Comparison of ENCODE assay signal across 8 mouse cellular contexts in genomic region chr9:123478586-123479195, GRCm38 (mm10). TPM values are rescaled to one million over a fixed set of nuclear protein-coding genes. Genes with fewer than 3 reads are reported as not detected.
DNase-seq lines count a peak whose midpoint lies in the region; ATAC-seq and TF ChIP-seq lines count a peak whose summit lies in the region.

TSS of gene Limd1 (plus strand) at chr9:123478706.

- no peak for TF ChIP-seq POLR2A in testis, adult 2 months (IDR thresholded peaks at IDR 0.05; ENCODE audit: control insufficient read depth, low read depth, low read length)

- under 1% methylated on average over 35 of the region's 57 CpGs for WGBS in embryonic facial prominence, embryonic 12.5 days
- WGBS in heart, embryonic 10.5 days: under 1% methylated on average over 45 of the region's 57 CpGs
- under 1% methylated on average over 31 of the region's 57 CpGs for WGBS in liver, embryonic 15.5 days (ENCODE audit: insufficient replicate concordance)

- H3K4me1 ChIP-seq in embryonic facial prominence, embryonic 12.5 days: peaks cover 41% of the 10 kb centered on the region
- H3K4me1 ChIP-seq in heart, embryonic 10.5 days: peaks cover 54% of the 10 kb centered on the region
- peaks cover 66% of the 10 kb centered on the region for H3K4me1 ChIP-seq in liver, embryonic 15.5 days (replicated peaks)
- H3K4me1 ChIP-seq in testis, adult 2 months (ENCODE audit: control insufficient read depth, insufficient read depth, low read length): peaks cover 13% of the 10 kb centered on the region

- H3K4me2 ChIP-seq in embryonic facial prominence, embryonic 12.5 days (replicated peaks): peak within 1 kb of the TSS; percentile 68
- peak within 1 kb of the TSS; percentile 94 for H3K4me2 ChIP-seq in liver, embryonic 15.5 days

- no peaks in the 10 kb centered on the region for H3K9me3 ChIP-seq in embryonic facial prominence, embryonic 12.5 days
- H3K9me3 ChIP-seq in heart, embryonic 10.5 days: no peaks in the 10 kb centered on the region
- no peaks in the 10 kb centered on the region for H3K9me3 ChIP-seq in liver, embryonic 15.5 days (replicated peaks)

- H3K9ac ChIP-seq in embryonic facial prominence, embryonic 12.5 days: peak within 1 kb of the TSS; percentile 76
- H3K9ac ChIP-seq in liver, embryonic 15.5 days: peak within 1 kb of the TSS; percentile 81

- H3K27me3 ChIP-seq in embryonic facial prominence, embryonic 12.5 days: no peaks in the 10 kb centered on the region
- H3K27me3 ChIP-seq in heart, embryonic 10.5 days (ENCODE audit: insufficient read depth, poor library complexity, severe bottlenecking): no peaks in the 10 kb centered on the region
- H3K27me3 ChIP-seq in liver, embryonic 15.5 days: no peaks in the 10 kb centered on the region
- no peaks in the 10 kb centered on the region for H3K27me3 ChIP-seq in testis, adult 2 months (ENCODE audit: control insufficient read depth, insufficient read depth, low read length)

- peak; percentile 80 for DNase-seq in 416B (ENCODE audit: low read depth)
- DNase-seq in adrenal gland, adult 18-20 months (ENCODE audit: low spot score in 2 of 2): peak; percentile 73 to 77
- peak; percentile 81 for DNase-seq in heart, embryonic 10.5 days (ENCODE audit: low spot score)
- peak; percentile 70 for DNase-seq in kidney, adult 9 months
- DNase-seq in neural tube, embryonic 10.5 days (ENCODE audit: extremely low spot score, low spot score): peak; percentile 82

- TF ChIP-seq CTCF in testis, adult 2 months (IDR thresholded peaks at IDR 0.05; ENCODE audit: control insufficient read depth, insufficient read depth, insufficient replicate concordance, low read depth, low read length): no peak

- peak within 1 kb of the TSS; percentile 66 for H3K4me3 ChIP-seq in embryonic facial prominence, embryonic 12.5 days
- H3K4me3 ChIP-seq in heart, embryonic 10.5 days: peak within 1 kb of the TSS; percentile 73
- peak within 1 kb of the TSS; percentile 84 for H3K4me3 ChIP-seq in liver, embryonic 15.5 days (replicated peaks)
- peak within 1 kb of the TSS; percentile 88 for H3K4me3 ChIP-seq in testis, adult 2 months (ENCODE audit: control insufficient read depth, low read depth, low read length)

- H3K27ac ChIP-seq in embryonic facial prominence, embryonic 12.5 days: peak within 1 kb of the TSS; percentile 82
- peak within 1 kb of the TSS; percentile 92 for H3K27ac ChIP-seq in heart, embryonic 10.5 days
- H3K27ac ChIP-seq in liver, embryonic 15.5 days (replicated peaks): peak within 1 kb of the TSS; percentile 88
- peak within 1 kb of the TSS; percentile 41 for H3K27ac ChIP-seq in testis, adult 2 months (ENCODE audit: control insufficient read depth, insufficient read depth, low read depth, low read length)

- peaks cover 26% of the 10 kb centered on the region for H3K36me3 ChIP-seq in embryonic facial prominence, embryonic 12.5 days
- H3K36me3 ChIP-seq in heart, embryonic 10.5 days: peaks cover 20% of the 10 kb centered on the region
- peaks cover 31% of the 10 kb centered on the region for H3K36me3 ChIP-seq in liver, embryonic 15.5 days (replicated peaks)
- H3K36me3 ChIP-seq in testis, adult 2 months (ENCODE audit: control insufficient read depth, insufficient read depth, low read length): no peaks in the 10 kb centered on the region

- peak; percentile 75 for ATAC-seq in embryonic facial prominence, embryonic 12.5 days (ENCODE audit: insufficient number of reproducible peaks, insufficient read depth, low FRiP score, low TSS enrichment)
- ATAC-seq in liver, embryonic 15.5 days (ENCODE audit: insufficient read depth): peak; percentile 73

RNA-seq across cellular contexts. Expression of gene Limd1, which starts in this region (rescaled TPM):
- 10 to 100 TPM; 24.7 to 36.9 TPM for total RNA-seq in adrenal gland, adult 18-20 months (2021)
- 49.0 and 51.5 TPM in 2 replicates for polyA plus RNA-seq in embryonic facial prominence, embryonic 12.5 days (2016; fragmentation: Nextera tagmentation; extraction: Ambion mirVana)
- 39.0 and 39.2 TPM in 2 replicates for polyA plus RNA-seq in heart, embryonic 10.5 days (2016; fragmentation: Nextera tagmentation; extraction: Ambion mirVana)
- polyA plus RNA-seq in liver, embryonic 15.5 days (2015; fragmentation: Nextera tagmentation; extraction: Ambion mirVana): 22.8 and 23.2 TPM in 2 replicates
- 34.7 and 43.1 TPM in 2 replicates for polyA plus RNA-seq in testis, adult 2 months (2012; rRNA removed)

Comparison
In these comparisons a context has a peak if more than half of its experiments do, and no peak if none do; other contexts are left out.
1. Peak in every context shown above with its lines: DNase-seq, ATAC-seq, H3K4me3 ChIP-seq and H3K27ac ChIP-seq.
2. H3K27ac ChIP-seq: peak in every context shown above with its lines; median percentile 92 in heart, embryonic 10.5 days; 88 in liver, embryonic 15.5 days; 82 in embryonic facial prominence, embryonic 12.5 days; 41 in testis, adult 2 months.